Mouse (Mus musculus) ES-Bruce4 (cell line): ENCODE measurements at regions not wholly inside any gene's neighbourhood (a gene's known extent, or its start where the extent isn't known, plus 50 kb on each side); places are given as distances from the start of the nearest gene placed in this dataset.

Source experiments
- H3K27ac ChIP-seq: 2 replicates; pipeline ENCODE4 v1.5.1; 2012; ENCODE audit warnings: low read length, inconsistent platforms; ENCODE audit not compliant: insufficient read depth
- H3K27me3 ChIP-seq: 2 replicates; pipeline ENCODE4 v1.6.1; 2012; ENCODE audit warnings: mild to moderate bottlenecking, low read length, inconsistent platforms; ENCODE audit not compliant: control insufficient read depth, poor library complexity, insufficient read depth, severe bottlenecking
- H3K36me3 ChIP-seq: 2 replicates; pipeline ENCODE4 v1.6.1; 2012; ENCODE audit warnings: inconsistent platforms, mild to moderate bottlenecking, low read length, moderate library complexity; ENCODE audit not compliant: control insufficient read depth, poor library complexity, insufficient read depth, severe bottlenecking
- H3K4me1 ChIP-seq: one replicate; pipeline ENCODE4 v1.8.1; 2011; ENCODE audit warnings: low read length; ENCODE audit not compliant: control insufficient read depth, insufficient read depth
- H3K4me3 ChIP-seq: 2 replicates; pipeline ENCODE4 v1.5.1; 2011; ENCODE audit warnings: low read depth, mild to moderate bottlenecking, low read length
- H3K9ac ChIP-seq: 2 replicates; pipeline ENCODE4 v1.6.1; 2012; ENCODE audit warnings: low read depth, mild to moderate bottlenecking, inconsistent platforms; ENCODE audit not compliant: poor library complexity, severe bottlenecking
- H3K9me3 ChIP-seq: replicated peaks from 2 replicates; pipeline ENCODE4 v1.6.1; 2012; ENCODE audit warnings: mild to moderate bottlenecking, low read length, inconsistent platforms; ENCODE audit not compliant: control insufficient read depth, poor library complexity, insufficient read depth, severe bottlenecking
- CTCF ChIP-seq: IDR thresholded peaks from one replicate; pipeline ENCODE4 v1.8.1; 2011; ENCODE audit warnings: low read depth, low read length
- EP300 ChIP-seq: IDR thresholded peaks from 2 replicates; pipeline ENCODE4 v1.6.1; 2011; ENCODE audit warnings: low read depth, low read length; ENCODE audit not compliant: insufficient read depth
- POLR2A ChIP-seq: IDR thresholded peaks from one replicate; pipeline ENCODE4 v1.8.1; 2011; ENCODE audit warnings: low read length; ENCODE audit not compliant: insufficient read depth

GRCm38 (mm10) chr12:93151530-93151929, 1302.6 kb upstream of the Sel1l start:
- Histone ChIP-seq H3K4me1 (no peaks in the 10 kb centered on the region), H3K9ac (no peak overlapping the region)

DNA sequence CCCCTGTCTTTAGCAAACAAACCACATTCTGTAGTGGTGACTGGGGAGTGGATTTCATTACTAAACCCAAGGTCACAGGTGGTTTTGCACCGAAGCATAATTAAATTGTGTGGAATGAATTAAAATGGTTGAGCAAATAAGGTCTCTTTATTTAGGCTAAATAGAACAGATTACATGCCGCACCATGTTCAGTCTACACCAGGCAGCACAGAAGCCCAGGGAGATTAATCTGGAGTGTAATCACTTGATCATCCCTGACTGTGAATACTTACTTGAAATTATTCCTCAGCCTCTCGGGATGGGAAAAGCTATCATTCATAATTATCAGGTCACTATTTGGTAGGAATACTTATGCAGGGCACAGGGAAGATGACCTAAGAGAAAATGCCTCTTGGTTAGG, 1293.3 kb upstream of the Sel1l start:
- Histone ChIP-seq H3K36me3 (no peaks in the 10 kb centered on the region), H3K4me3 (no peak overlapping the region), H3K9me3 (no peaks in the 10 kb centered on the region), H3K27ac (no peak overlapping the region), H3K4me1 (no peaks in the 10 kb centered on the region), H3K9ac (no peak overlapping the region), H3K27me3 (no peaks in the 10 kb centered on the region)
- TF ChIP-seq EP300 (no peak), POLR2A (no peak), CTCF (no peak)

More at GRCm38 (mm10) chr12:93151530-93151929, 1302.6 kb upstream of the Sel1l start:
- Histone ChIP-seq H3K4me3 (no peak overlapping the region), H3K9me3 (no peaks in the 10 kb centered on the region), H3K27ac (no peak overlapping the region), H3K36me3 (no peaks in the 10 kb centered on the region), H3K27me3 (no peaks in the 10 kb centered on the region)
- no peak for TF ChIP-seq EP300
- TF ChIP-seq POLR2A: no peak
- TF ChIP-seq CTCF: no peak

- H3K4me1 ChIP-seq: no peaks in the 10 kb centered on the region
- H3K27ac ChIP-seq: no peak overlapping the region
- no peaks in the 10 kb centered on the region for H3K36me3 ChIP-seq
- H3K9me3 ChIP-seq: no peaks in the 10 kb centered on the region
- H3K4me3 ChIP-seq: no peak overlapping the region
- H3K9ac ChIP-seq: no peak overlapping the region
- H3K27me3 ChIP-seq: no peaks in the 10 kb centered on the region
- no peak for TF ChIP-seq POLR2A
- TF ChIP-seq EP300: no peak
- no peak for TF ChIP-seq CTCF
These were observed 1287.4 kb upstream of the Sel1l start for GRCm38 (mm10) chr12:93136395-93136794.

- TF ChIP-seq EP300 (no peak), CTCF (no peak), POLR2A (no peak)
- Histone ChIP-seq H3K4me3 (no peak overlapping the region), H3K27ac (no peak overlapping the region), H3K36me3 (no peaks in the 10 kb centered on the region), H3K9me3 (no peaks in the 10 kb centered on the region), H3K27me3 (no peaks in the 10 kb centered on the region), H3K9ac (no peak overlapping the region), H3K4me1 (no peaks in the 10 kb centered on the region)
These were observed 1273.3 kb upstream of the Sel1l start for GRCm38 (mm10) chr12:93122216-93122615.

GRCm38 (mm10) chr12:93088031-93088790, 1239.3 kb upstream of the Sel1l start:
- Histone ChIP-seq H3K36me3 (no peaks in the 10 kb centered on the region), H3K27me3 (no peaks in the 10 kb centered on the region), H3K4me3 (no peak overlapping the region), H3K4me1 (no peaks in the 10 kb centered on the region), H3K9me3 (no peaks in the 10 kb centered on the region), H3K9ac (no peak overlapping the region), H3K27ac (no peak overlapping the region)
- no peak for TF ChIP-seq CTCF

- TF ChIP-seq POLR2A (no peak), CTCF (no peak), EP300 (no peak)
- Histone ChIP-seq H3K9ac (no peak overlapping the region), H3K27me3 (no peaks in the 10 kb centered on the region), H3K9me3 (peaks cover 2% of the 10 kb centered on the region; the same call in 1 of the 2 replicates), H3K4me1 (no peaks in the 10 kb centered on the region), H3K27ac (no peak overlapping the region), H3K36me3 (no peaks in the 10 kb centered on the region), H3K4me3 (no peak overlapping the region)
These were observed 1214.9 kb upstream of the Sel1l start for GRCm38 (mm10) chr12:93063864-93064263.
